Mouse (Mus musculus): ENCODE measurements around the gene Gm20388. TPM values are rescaled to one million over a fixed set of nuclear protein-coding genes. Genes with fewer than 3 reads are reported as not detected.

Gm20388 gene
- polyA plus RNA-seq, 1 experiment from 2014 or later = not detected

GRCm38 (mm10) chr8:122079093-122079492 lies 2168.5 kb downstream of the Gm20388 start:
- H3K4me2 ChIP-seq = no peak overlapping the region
- no peaks in the 10 kb centered on the region for H3K9me3 ChIP-seq (ENCODE audit: control insufficient read depth, low read length)
- peaks cover 11% of the 10 kb centered on the region; the same call in 1 of the 2 replicates for H3K4me1 ChIP-seq (ENCODE audit: control insufficient read depth, insufficient read depth, low read length)
- ATAC-seq (ENCODE audit: low FRiP score) = no peak
- H3K4me3 ChIP-seq (ENCODE audit: low read depth, low read length) = no peak overlapping the region
- H3K27ac ChIP-seq (ENCODE audit: low read depth, low read length) = no peak overlapping the region
- no peaks in the 10 kb centered on the region for H3K36me3 ChIP-seq (ENCODE audit: control insufficient read depth, insufficient read depth, low read length)
- 50% methylated on average over 6 of the region's 6 CpGs for WGBS
- DNase-seq (ENCODE audit: low spot score, missing footprints) = no peak
- no peaks in the 10 kb centered on the region for H3K27me3 ChIP-seq (ENCODE audit: control insufficient read depth, insufficient read depth, low read length)
- no peak overlapping the region for H3K9ac ChIP-seq (ENCODE audit: low read length)

GRCm38 (mm10) chr8:122080347-122080746 lies 2169.7 kb downstream of the Gm20388 start:
- Histone ChIP-seq H3K27me3 (ENCODE audit: control insufficient read depth, insufficient read depth, low read length) (no peaks in the 10 kb centered on the region), H3K9ac (ENCODE audit: low read length) (no peak overlapping the region), H3K4me3 (ENCODE audit: low read depth, low read length) (no peak overlapping the region), H3K9me3 (ENCODE audit: control insufficient read depth, low read length) (no peaks in the 10 kb centered on the region), H3K36me3 (ENCODE audit: control insufficient read depth, insufficient read depth, low read length) (no peaks in the 10 kb centered on the region), H3K4me2 (no peak overlapping the region), H3K4me1 (ENCODE audit: control insufficient read depth, insufficient read depth, low read length) (peaks cover 12% of the 10 kb centered on the region; the same call in 1 of the 2 replicates), H3K27ac (ENCODE audit: low read depth, low read length) (no peak overlapping the region)
- DNase-seq (ENCODE audit: low spot score, missing footprints) (no peak), ATAC-seq (ENCODE audit: low FRiP score) (no peak)
- WGBS = 50% methylated on average over 5 of the region's 5 CpGs

GRCm38 (mm10) chr8:122083401-122083800 lies 2172.8 kb downstream of the Gm20388 start:
- Histone ChIP-seq H3K4me1 (ENCODE audit: control insufficient read depth, insufficient read depth, low read length) (peaks cover 7% of the 10 kb centered on the region; the same call in 1 of the 2 replicates), H3K27me3 (ENCODE audit: control insufficient read depth, insufficient read depth, low read length) (no peaks in the 10 kb centered on the region), H3K36me3 (ENCODE audit: control insufficient read depth, insufficient read depth, low read length) (no peaks in the 10 kb centered on the region), H3K9ac (ENCODE audit: low read length) (no peak overlapping the region), H3K9me3 (ENCODE audit: control insufficient read depth, low read length) (no peaks in the 10 kb centered on the region), H3K27ac (ENCODE audit: low read depth, low read length) (no peak overlapping the region), H3K4me3 (ENCODE audit: low read depth, low read length) (no peak overlapping the region), H3K4me2 (no peak overlapping the region)
- ATAC-seq (ENCODE audit: low FRiP score) (no peak), DNase-seq (ENCODE audit: low spot score, missing footprints) (no peak)
- WGBS = 85% methylated on average over 6 of the region's 6 CpGs

DNA sequence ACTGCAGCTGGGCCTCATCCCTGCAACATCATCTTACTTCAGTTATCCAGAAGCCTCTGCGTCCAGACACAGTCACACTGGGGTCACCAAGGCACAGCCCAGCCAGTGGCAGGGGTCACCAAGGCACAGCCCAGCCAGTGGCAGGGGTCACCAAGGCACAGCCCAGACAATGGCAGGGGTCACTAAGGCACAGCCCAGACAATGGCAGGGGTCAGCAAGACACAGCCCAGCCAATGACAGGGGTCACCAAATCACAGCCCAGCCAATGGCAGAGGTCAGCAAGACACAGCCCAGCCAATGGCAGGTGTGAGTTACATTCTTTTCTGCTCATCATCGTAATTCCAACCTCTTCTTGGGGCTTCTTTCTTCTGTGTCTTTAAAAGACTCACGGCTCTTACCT lies 2173.5 kb downstream of the Gm20388 start:
- no peak for DNase-seq (ENCODE audit: low spot score, missing footprints)
- Histone ChIP-seq H3K4me1 (ENCODE audit: control insufficient read depth, insufficient read depth, low read length) (peaks cover 7% of the 10 kb centered on the region; the same call in 1 of the 2 replicates), H3K9ac (ENCODE audit: low read length) (no peak overlapping the region), H3K9me3 (ENCODE audit: control insufficient read depth, low read length) (no peaks in the 10 kb centered on the region), H3K36me3 (ENCODE audit: control insufficient read depth, insufficient read depth, low read length) (no peaks in the 10 kb centered on the region), H3K4me2 (no peak overlapping the region), H3K4me3 (ENCODE audit: low read depth, low read length) (no peak overlapping the region), H3K27me3 (ENCODE audit: control insufficient read depth, insufficient read depth, low read length) (no peaks in the 10 kb centered on the region), H3K27ac (ENCODE audit: low read depth, low read length) (no peak overlapping the region)
- ATAC-seq (ENCODE audit: low FRiP score) = no peak
- 8% methylated on average over 3 of the region's 3 CpGs for WGBS

GRCm38 (mm10) chr8:122084726-122085410 lies 2174.2 kb downstream of the Gm20388 start:
- Histone ChIP-seq H3K9me3 (ENCODE audit: control insufficient read depth, low read length) (no peaks in the 10 kb centered on the region), H3K36me3 (ENCODE audit: control insufficient read depth, insufficient read depth, low read length) (no peaks in the 10 kb centered on the region), H3K4me1 (ENCODE audit: control insufficient read depth, insufficient read depth, low read length) (peaks cover 7% of the 10 kb centered on the region; the same call in 1 of the 2 replicates), H3K27ac (ENCODE audit: low read depth, low read length) (no peak overlapping the region), H3K27me3 (ENCODE audit: control insufficient read depth, insufficient read depth, low read length) (no peaks in the 10 kb centered on the region), H3K9ac (ENCODE audit: low read length) (no peak overlapping the region), H3K4me3 (ENCODE audit: low read depth, low read length) (no peak overlapping the region), H3K4me2 (no peak overlapping the region)
- DNase-seq (ENCODE audit: low spot score, missing footprints) (no peak), ATAC-seq (ENCODE audit: low FRiP score) (peak; percentile 40; the same call in 1 of the 2 replicates)
- 59% methylated on average over 15 of the region's 15 CpGs for WGBS

DNA sequence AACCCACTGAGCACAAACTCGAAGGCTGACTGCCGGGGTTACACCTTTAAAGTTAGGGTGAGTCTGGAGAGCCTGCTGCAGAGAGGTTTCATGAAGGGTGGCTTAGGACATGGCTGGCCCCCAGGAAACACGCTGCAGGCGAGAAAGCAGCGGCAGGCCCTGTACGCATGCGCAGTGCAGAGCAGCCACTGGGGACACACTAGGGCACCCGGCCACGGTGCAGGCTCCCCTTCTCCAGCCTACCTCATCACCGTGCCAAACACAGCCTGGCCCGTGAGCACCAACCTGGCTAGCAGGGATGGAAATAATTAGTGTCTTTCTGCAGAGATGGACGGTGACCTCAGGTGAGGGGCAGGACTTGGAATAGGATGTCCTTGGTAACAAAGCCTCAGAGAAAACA lies 2175.4 kb downstream of the Gm20388 start:
- Histone ChIP-seq H3K4me3 (ENCODE audit: low read depth, low read length) (no peak overlapping the region), H3K4me2 (no peak overlapping the region), H3K27me3 (ENCODE audit: control insufficient read depth, insufficient read depth, low read length) (no peaks in the 10 kb centered on the region), H3K4me1 (ENCODE audit: control insufficient read depth, insufficient read depth, low read length) (peaks cover 5% of the 10 kb centered on the region; the same call in 1 of the 2 replicates), H3K36me3 (ENCODE audit: control insufficient read depth, insufficient read depth, low read length) (no peaks in the 10 kb centered on the region), H3K9ac (ENCODE audit: low read length) (no peak overlapping the region), H3K9me3 (ENCODE audit: control insufficient read depth, low read length) (no peaks in the 10 kb centered on the region), H3K27ac (ENCODE audit: low read depth, low read length) (no peak overlapping the region)
- WGBS = 88% methylated on average over 12 of the region's 12 CpGs
- DNase-seq (ENCODE audit: low spot score, missing footprints) (no peak), ATAC-seq (ENCODE audit: low FRiP score) (no peak)

DNA sequence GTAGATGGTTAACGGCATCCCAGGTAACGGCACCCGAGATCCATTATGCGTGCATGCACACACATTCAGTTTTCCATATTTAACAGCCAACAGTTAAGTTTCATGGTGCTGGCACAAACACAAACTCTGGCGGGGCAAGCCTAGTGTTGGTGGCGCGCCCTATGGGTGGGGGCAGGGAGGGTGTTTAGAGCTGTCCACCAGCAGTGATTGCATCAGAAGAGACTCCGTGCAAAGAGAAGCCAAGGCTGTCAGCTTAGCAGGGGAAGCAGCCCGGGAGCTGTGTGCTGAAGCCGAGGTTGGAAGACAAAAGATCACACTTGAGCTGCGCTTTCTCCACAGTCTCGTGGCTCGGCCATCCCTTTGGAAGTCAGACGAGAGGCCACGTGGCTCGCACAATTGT lies 2178.0 kb downstream of the Gm20388 start:
- Histone ChIP-seq H3K4me3 (ENCODE audit: low read depth, low read length) (no peak overlapping the region), H3K27me3 (ENCODE audit: control insufficient read depth, insufficient read depth, low read length) (no peaks in the 10 kb centered on the region), H3K9me3 (ENCODE audit: control insufficient read depth, low read length) (no peaks in the 10 kb centered on the region), H3K36me3 (ENCODE audit: control insufficient read depth, insufficient read depth, low read length) (no peaks in the 10 kb centered on the region), H3K4me1 (ENCODE audit: control insufficient read depth, insufficient read depth, low read length) (peaks cover 5% of the 10 kb centered on the region; the same call in 1 of the 2 replicates), H3K27ac (ENCODE audit: low read depth, low read length) (no peak overlapping the region), H3K4me2 (no peak overlapping the region), H3K9ac (ENCODE audit: low read length) (no peak overlapping the region)
- WGBS = 85% methylated on average over 16 of the region's 16 CpGs
- DNase-seq (ENCODE audit: low spot score, missing footprints) (no peak), ATAC-seq (ENCODE audit: low FRiP score) (no peak)

DNA sequence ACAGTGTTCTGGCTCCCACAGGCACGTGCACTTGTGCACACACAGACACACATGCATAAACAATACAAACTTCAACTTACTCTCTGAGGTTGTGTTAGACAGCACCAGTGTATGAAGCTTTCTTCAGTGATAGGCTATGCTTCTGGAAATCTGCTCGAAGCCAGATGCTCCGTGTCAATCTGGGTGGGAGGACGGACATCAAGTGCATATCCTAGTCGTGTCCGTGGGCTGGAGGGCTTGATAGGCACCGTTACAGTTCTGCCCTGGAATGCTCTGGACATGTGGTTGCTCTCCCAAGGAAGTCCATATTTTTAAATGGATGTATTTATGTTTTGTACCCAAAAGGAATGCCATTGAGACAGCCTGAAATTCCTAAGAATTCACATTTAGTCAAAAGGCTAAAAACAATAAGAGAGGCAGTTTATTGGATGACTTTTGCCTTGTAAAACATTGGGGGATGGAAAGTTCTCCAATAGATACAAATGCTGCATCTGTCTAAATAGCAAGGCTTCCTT lies 2178.6 kb downstream of the Gm20388 start:
- no peak for ATAC-seq (ENCODE audit: low FRiP score)
- Histone ChIP-seq H3K36me3 (ENCODE audit: control insufficient read depth, insufficient read depth, low read length) (no peaks in the 10 kb centered on the region), H3K27me3 (ENCODE audit: control insufficient read depth, insufficient read depth, low read length) (no peaks in the 10 kb centered on the region), H3K4me2 (no peak overlapping the region), H3K4me1 (ENCODE audit: control insufficient read depth, insufficient read depth, low read length) (no peaks in the 10 kb centered on the region; the same call in 1 of the 2 replicates), H3K4me3 (ENCODE audit: low read depth, low read length) (no peak overlapping the region), H3K27ac (ENCODE audit: low read depth, low read length) (no peak overlapping the region), H3K9ac (ENCODE audit: low read length) (no peak overlapping the region), H3K9me3 (ENCODE audit: control insufficient read depth, low read length) (no peaks in the 10 kb centered on the region)
- DNase-seq (ENCODE audit: low spot score, missing footprints) = no peak
- WGBS = 89% methylated on average over 7 of the region's 7 CpGs

GRCm38 (mm10) chr8:122092476-122092875 lies 2181.8 kb downstream of the Gm20388 start:
- Histone ChIP-seq H3K4me2 (no peak overlapping the region), H3K4me3 (ENCODE audit: low read depth, low read length) (no peak overlapping the region), H3K4me1 (ENCODE audit: control insufficient read depth, insufficient read depth, low read length) (no peaks in the 10 kb centered on the region; the same call in 1 of the 2 replicates), H3K36me3 (ENCODE audit: control insufficient read depth, insufficient read depth, low read length) (no peaks in the 10 kb centered on the region), H3K27me3 (ENCODE audit: control insufficient read depth, insufficient read depth, low read length) (no peaks in the 10 kb centered on the region), H3K27ac (ENCODE audit: low read depth, low read length) (no peak overlapping the region), H3K9me3 (ENCODE audit: control insufficient read depth, low read length) (no peaks in the 10 kb centered on the region), H3K9ac (ENCODE audit: low read length) (no peak overlapping the region)
- 77% methylated on average over 5 of the region's 5 CpGs for WGBS
- no peak for DNase-seq (ENCODE audit: low spot score, missing footprints)
- no peak for ATAC-seq (ENCODE audit: low FRiP score)

All from midbrain, embryonic 11.5 days (tissue).